Mouse (Mus musculus) midbrain, embryonic 13.5 days (tissue): ENCODE measurements at regions not wholly inside any gene's neighbourhood (a gene's known extent, or its start where the extent isn't known, plus 50 kb on each side); places are given as distances from the start of the nearest gene placed in this dataset.

ENCODE experiments used
- ATAC-seq: fragments of 200-750 bp; cut with Nextera tagmentation; 2 replicates; pipeline ENCODE4 v1.8.0; 2017; ENCODE audit warnings: mild to moderate bottlenecking, moderate TSS enrichment, moderate library complexity
- H3K27ac ChIP-seq: fragments of 300-500 bp; sonication (generic); 2 replicates; pipeline ENCODE4 v1.5.1; 2015; ENCODE audit warnings: inconsistent platforms, mild to moderate bottlenecking, moderate library complexity
- H3K27me3 ChIP-seq: fragments of 300-500 bp; sonication (generic); 2 replicates; pipeline ENCODE4 v1.6.1; 2015; ENCODE audit warnings: mild to moderate bottlenecking, inconsistent platforms
- H3K36me3 ChIP-seq: fragments of 300-500 bp; sonication (generic); 2 replicates; pipeline ENCODE4 v1.6.1; 2015; ENCODE audit warnings: mild to moderate bottlenecking, inconsistent platforms
- H3K4me1 ChIP-seq: fragments of 300-500 bp; sonication (generic); replicated peaks from 2 replicates; pipeline ENCODE4 v1.6.1; 2015; ENCODE audit warnings: inconsistent platforms
- H3K4me2 ChIP-seq: fragments of 300-500 bp; sonication (generic); replicated peaks from 2 replicates; pipeline ENCODE4 v1.6.1; 2015; ENCODE audit warnings: moderate library complexity, mild to moderate bottlenecking, inconsistent platforms
- H3K4me3 ChIP-seq: fragments of 300-500 bp; sonication (generic); replicated peaks from 2 replicates; pipeline ENCODE4 v1.5.1; 2015; ENCODE audit warnings: mild to moderate bottlenecking, inconsistent platforms
- H3K9ac ChIP-seq: fragments of 300-500 bp; sonication (generic); replicated peaks from 2 replicates; pipeline ENCODE4 v1.6.1; 2015; ENCODE audit warnings: mild to moderate bottlenecking, inconsistent platforms
- H3K9me3 ChIP-seq: fragments of 300-500 bp; sonication (generic); 2 replicates; pipeline ENCODE4 v1.6.1; 2016; ENCODE audit warnings: mild to moderate bottlenecking, inconsistent platforms
- WGBS: fragments of 180-500 bp; shearing (Covaris S2); methylation state at CpG from one replicate; pipeline ENCODE4 v1.1.7; 2015; 5-methylcytosine and 5-hydroxymethylcytosine counted together

DNA sequence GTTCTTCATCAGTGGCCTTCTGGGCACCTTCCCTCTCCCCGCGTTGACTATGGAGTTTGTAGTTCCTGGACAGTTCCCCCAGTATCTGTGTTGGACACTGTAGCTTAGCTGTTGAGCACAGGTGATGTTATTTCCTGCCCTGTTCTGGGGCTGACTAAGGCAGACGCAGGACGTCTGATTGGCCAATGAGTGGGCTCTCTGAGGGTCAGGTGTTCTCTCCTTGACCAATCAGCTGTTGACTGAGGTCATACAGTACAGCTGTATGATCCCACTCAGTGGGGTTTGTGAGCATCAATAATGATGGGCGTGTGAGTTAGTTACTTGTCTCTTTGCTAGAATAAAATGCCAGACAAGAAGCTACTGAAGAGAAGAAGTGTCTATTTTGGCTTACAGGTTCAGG lies 91.6 kb upstream of the Zc3h12a start:
- 94% methylated on average over 5 of the region's 5 CpGs for WGBS
- Histone ChIP-seq H3K27ac (no peak overlapping the region), H3K9me3 (peaks cover 10% of the 10 kb centered on the region)

DNA sequence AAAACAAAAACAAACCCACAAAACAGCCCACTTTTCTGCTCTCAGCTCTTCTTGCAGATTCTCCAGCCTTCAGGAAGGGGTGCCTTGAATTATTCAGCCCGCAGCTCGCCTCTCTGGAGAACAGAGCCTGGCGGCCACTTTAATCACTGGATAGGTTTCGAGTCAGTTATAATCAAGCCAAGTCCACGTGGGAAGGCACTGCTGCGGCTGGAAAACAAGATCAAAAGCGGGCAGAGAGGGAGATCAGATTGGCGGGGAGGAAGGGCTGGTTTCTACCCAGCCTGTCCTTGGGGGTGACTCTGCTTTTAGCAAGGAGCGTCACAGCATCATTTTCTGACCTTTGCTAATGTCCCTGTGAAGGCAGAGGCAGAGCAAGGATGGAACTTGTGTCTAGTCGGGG lies 86.7 kb upstream of the Zc3h12a start:
- no peak overlapping the region for H3K4me2 ChIP-seq
- WGBS = 46% methylated on average over 10 of the region's 10 CpGs
- ATAC-seq = no peak; the same call in 1 of the 2 replicates
- no peak overlapping the region for H3K4me3 ChIP-seq
- H3K9ac ChIP-seq = no peak overlapping the region
- H3K36me3 ChIP-seq = no peaks in the 10 kb centered on the region
- peaks cover 8% of the 10 kb centered on the region; the same call in 1 of the 2 replicates for H3K4me1 ChIP-seq
- H3K27ac ChIP-seq = peak overlapping the region; percentile 44
- H3K27me3 ChIP-seq = peaks cover 13% of the 10 kb centered on the region
- peaks cover 10% of the 10 kb centered on the region for H3K9me3 ChIP-seq

More for the DNA sequence above, 91.6 kb upstream of the Zc3h12a start:
- no peaks in the 10 kb centered on the region for H3K36me3 ChIP-seq
- ATAC-seq = no peak
- H3K27me3 ChIP-seq = 0 out of 2 replicates have a peak, but pooled peaks cover 27% of the 10 kb centered on the region
- no peak overlapping the region for H3K4me3 ChIP-seq
- H3K9ac ChIP-seq = no peak overlapping the region
- peaks cover 4% of the 10 kb centered on the region; the same call in 1 of the 2 replicates for H3K4me1 ChIP-seq
- no peak overlapping the region for H3K4me2 ChIP-seq

DNA sequence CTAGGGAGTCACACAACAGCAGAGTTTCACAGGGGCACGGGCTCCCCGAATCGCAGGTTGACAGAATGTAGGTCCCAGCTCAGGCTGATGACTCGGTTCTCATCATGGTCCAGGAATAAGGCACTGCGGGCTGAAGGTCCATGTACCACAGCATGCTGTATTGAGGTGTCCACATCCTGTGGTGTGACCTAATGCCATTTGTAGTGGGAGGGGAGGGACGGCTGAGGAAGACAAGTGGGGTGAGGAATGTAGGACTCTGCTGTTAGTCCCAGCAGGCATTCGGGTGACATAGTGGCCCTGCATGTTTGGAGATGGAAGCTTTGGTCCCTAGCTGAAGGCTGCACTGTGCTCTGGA lies 84.5 kb upstream of the Zc3h12a start:
- ATAC-seq = no peak
- no peak overlapping the region for H3K9ac ChIP-seq
- peaks cover 8% of the 10 kb centered on the region; the same call in 1 of the 2 replicates for H3K4me1 ChIP-seq
- 57% methylated on average over 7 of the region's 7 CpGs for WGBS
- H3K4me2 ChIP-seq = no peak overlapping the region
- no peaks in the 10 kb centered on the region for H3K36me3 ChIP-seq
- no peak overlapping the region for H3K4me3 ChIP-seq
- peaks cover 14% of the 10 kb centered on the region for H3K27me3 ChIP-seq
- peaks cover 10% of the 10 kb centered on the region for H3K9me3 ChIP-seq
- H3K27ac ChIP-seq = no peak overlapping the region

DNA sequence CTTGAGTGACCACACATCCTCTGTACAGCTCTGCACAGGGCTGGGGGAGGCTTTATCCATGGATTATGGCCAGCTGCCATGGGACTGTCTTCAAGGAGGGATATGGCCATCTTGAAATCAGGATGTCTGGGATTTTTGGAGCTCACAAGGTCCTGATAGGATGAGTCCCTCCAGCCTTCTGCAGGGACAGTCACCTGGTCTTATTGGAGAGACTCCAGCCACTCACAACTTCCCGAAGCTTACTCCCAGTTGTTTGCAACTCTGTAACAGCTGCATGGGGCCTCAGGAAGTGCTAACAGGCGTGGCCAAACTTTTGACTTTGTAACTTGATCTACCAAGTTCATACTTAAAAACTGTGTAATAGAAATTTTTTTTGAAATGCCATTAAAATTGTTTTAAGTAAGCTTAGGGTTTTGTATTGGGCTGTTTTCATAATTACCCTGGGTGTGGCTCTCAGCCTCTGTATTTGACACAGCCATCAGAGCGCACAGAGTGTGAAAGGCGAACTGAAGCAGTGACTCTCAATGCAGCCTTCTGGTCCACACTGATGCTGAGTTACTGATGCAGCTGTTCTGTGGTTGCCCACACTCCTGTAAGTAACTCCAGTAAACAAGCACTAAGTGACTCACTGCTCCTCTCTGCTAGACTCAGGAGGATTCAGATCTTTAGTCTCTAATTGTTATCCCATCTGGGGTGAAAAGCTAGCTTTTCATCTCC lies 84.0 kb upstream of the Zc3h12a start:
- WGBS = 71% methylated on average over 4 of the region's 4 CpGs

DNA sequence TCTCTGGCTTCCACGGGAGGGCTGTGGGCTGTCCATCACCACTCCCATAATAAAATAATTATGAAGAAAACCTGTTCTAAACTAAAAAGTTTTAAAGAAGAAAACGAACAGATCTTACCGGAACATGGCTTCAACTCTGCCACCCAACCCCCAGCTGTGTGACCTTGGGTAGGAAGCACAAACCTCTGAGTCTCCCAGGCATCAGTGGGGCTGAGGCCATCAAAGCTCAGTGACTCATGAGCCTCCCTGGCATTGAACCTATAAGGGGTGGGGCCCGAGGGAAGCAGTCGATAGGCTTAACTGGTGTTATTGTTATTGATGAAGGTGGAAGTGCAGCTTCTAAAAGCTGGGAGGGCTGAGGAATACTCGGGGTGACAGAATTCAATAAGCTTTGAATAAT lies 83.1 kb upstream of the Zc3h12a start:
- WGBS = 74% methylated on average over 6 of the region's 6 CpGs
- no peak overlapping the region for H3K9ac ChIP-seq
- ATAC-seq = no peak
- H3K4me2 ChIP-seq = no peak overlapping the region
- H3K27ac ChIP-seq = no peak overlapping the region
- H3K36me3 ChIP-seq = no peaks in the 10 kb centered on the region
- peaks cover 8% of the 10 kb centered on the region; the same call in 1 of the 2 replicates for H3K4me1 ChIP-seq
- H3K4me3 ChIP-seq = no peak overlapping the region
- H3K27me3 ChIP-seq = peaks cover 14% of the 10 kb centered on the region
- peaks cover 3% of the 10 kb centered on the region for H3K9me3 ChIP-seq

More for the DNA sequence above, 84.0 kb upstream of the Zc3h12a start:
- Histone ChIP-seq H3K9ac (no peak overlapping the region), H3K9me3 (peaks cover 10% of the 10 kb centered on the region), H3K4me1 (peaks cover 8% of the 10 kb centered on the region; the same call in 1 of the 2 replicates), H3K4me3 (no peak overlapping the region), H3K36me3 (no peaks in the 10 kb centered on the region), H3K4me2 (no peak overlapping the region), H3K27ac (no peak overlapping the region), H3K27me3 (peaks cover 14% of the 10 kb centered on the region)
- ATAC-seq = no peak

DNA sequence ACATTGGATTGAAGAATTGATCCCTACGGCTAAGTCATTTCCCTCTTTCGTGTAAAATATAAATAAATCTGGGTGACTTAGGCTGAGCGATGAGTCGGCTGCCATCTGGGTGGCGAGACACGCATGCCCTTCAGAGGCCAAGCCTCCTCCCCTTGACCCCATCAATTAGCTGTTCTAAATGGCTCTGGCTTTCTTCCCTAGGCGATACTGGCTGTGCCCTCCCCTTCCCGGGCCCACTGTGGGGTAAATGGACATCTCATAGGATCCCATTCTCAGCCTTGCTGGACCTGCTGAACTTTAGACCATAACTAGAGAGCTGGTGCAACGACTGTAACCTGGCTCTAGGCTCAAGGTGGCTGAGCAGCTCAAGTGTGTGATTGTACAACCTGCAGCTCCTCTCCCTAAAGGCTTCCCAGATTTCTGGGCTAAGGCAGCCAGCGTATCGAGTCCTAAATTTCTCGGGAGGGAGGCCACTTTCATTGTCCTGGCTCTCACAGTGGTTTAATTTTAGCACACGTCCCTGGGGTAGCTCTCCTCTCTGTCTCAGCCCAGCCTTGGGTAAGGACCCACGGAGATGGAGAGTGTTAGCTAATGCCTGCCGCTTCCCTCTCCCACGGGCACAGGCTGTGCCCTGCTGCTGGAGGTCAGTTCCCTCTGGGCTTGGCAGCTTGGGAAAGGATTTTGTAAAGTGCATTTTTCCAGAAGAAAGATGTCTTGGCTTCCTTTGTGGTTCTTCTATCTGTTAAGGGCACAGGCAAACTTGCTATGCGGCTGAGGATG lies 80.7 kb upstream of the Zc3h12a start:
- H3K4me3 ChIP-seq = no peak overlapping the region
- no peak for ATAC-seq

DNA sequence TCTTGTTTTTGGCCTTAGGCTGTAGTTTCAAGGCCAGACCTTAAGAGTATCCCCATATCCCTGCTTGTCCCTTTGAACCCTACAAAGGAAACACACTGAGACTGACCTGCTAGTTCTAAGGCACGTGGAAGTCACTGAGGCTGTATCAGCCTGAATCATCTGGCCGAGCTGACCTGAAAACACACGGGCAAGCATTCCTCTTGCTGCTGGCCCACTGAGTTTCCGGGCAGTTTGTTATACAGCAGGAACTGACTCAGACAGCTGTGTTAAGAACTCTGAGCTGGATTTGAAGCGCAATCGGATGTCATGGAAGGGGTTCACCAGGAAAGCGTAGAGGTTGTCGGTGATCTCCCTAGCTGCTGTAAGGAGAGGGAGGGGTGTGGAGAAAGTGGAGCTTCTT lies 75.9 kb upstream of the Zc3h12a start:
- no peak overlapping the region for H3K9ac ChIP-seq
- no peaks in the 10 kb centered on the region for H3K9me3 ChIP-seq
- H3K4me3 ChIP-seq = no peak overlapping the region
- H3K27me3 ChIP-seq = peaks cover 28% of the 10 kb centered on the region
- WGBS = 87% methylated on average over 8 of the region's 8 CpGs
- H3K4me1 ChIP-seq = peaks cover 21% of the 10 kb centered on the region
- no peak overlapping the region for H3K27ac ChIP-seq
- H3K4me2 ChIP-seq = no peak overlapping the region
- no peaks in the 10 kb centered on the region for H3K36me3 ChIP-seq
- ATAC-seq = no peak

More for the DNA sequence above, 80.7 kb upstream of the Zc3h12a start:
- no peak overlapping the region for H3K4me2 ChIP-seq
- WGBS = 69% methylated on average over 17 of the region's 17 CpGs
- H3K4me1 ChIP-seq = no peaks in the 10 kb centered on the region
- no peak overlapping the region for H3K27ac ChIP-seq
- H3K9me3 ChIP-seq = no peaks in the 10 kb centered on the region
- no peaks in the 10 kb centered on the region for H3K36me3 ChIP-seq
- H3K27me3 ChIP-seq = peaks cover 19% of the 10 kb centered on the region
- H3K9ac ChIP-seq = no peak overlapping the region

DNA sequence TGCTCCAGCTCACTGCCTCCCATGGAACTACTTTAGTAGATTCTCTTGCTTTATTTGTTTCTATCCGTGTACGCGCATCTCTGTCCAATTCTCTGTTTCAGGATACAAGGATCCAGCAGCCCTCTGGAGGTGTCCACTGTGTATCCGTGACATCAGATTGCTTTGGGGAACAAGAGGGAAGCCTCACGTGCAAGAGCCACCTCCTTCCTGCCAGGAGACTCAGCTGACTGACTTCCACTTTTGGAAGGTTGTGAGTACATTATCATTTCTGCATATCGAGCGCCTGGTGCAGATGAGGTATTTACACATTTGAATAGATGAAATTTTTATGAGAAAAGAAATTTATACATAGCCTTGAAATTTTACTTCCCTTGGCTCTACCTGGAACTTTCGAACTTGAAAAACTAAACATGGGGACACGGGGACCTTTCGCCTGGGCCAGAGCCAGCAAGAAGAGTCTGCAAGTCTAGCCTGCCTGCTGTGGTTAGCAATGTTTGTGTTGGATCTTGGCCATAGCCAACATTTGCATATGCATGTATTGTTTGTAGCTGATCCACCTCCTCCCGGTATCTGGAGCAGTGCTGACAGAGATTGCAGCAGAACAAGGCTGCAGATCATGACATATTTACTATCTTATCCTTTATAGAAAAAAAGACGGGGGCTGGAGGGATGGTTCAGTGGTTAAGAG lies 74.1 kb upstream of the Zc3h12a start:
- 83% methylated on average over 12 of the region's 12 CpGs for WGBS
- H3K36me3 ChIP-seq = no peaks in the 10 kb centered on the region
- no peaks in the 10 kb centered on the region for H3K9me3 ChIP-seq
- H3K27me3 ChIP-seq = peaks cover 43% of the 10 kb centered on the region
- ATAC-seq = no peak
- no peak overlapping the region for H3K4me2 ChIP-seq
- H3K4me1 ChIP-seq = peaks cover 28% of the 10 kb centered on the region
- no peak overlapping the region for H3K4me3 ChIP-seq
- H3K27ac ChIP-seq = no peak overlapping the region
- no peak overlapping the region for H3K9ac ChIP-seq

DNA sequence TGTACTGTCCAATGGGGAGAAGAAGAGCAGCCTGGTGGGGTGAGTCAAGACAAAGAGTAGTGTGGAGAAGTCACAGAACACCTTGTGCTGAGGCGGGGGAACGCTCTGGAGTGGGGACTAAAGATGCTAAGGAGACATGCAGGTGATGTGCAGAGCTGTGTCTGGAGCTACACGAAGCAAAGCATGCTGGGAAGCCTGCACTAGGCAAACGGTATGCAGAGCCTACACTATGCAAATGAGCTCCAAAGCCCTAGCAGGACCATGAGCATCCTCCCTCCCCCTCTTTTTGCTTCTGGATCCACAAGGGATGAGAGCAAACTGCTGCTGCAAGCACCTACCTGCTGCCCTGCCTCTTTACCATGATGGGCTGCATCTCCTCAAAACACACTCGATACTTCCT lies 73.1 kb upstream of the Zc3h12a start:
- Histone ChIP-seq H3K9ac (no peak overlapping the region), H3K4me1 (peaks cover 34% of the 10 kb centered on the region), H3K36me3 (no peaks in the 10 kb centered on the region), H3K4me2 (no peak overlapping the region), H3K4me3 (no peak overlapping the region), H3K27ac (no peak overlapping the region), H3K9me3 (no peaks in the 10 kb centered on the region), H3K27me3 (peaks cover 52% of the 10 kb centered on the region)
- ATAC-seq = no peak
- WGBS = 65% methylated on average over 5 of the region's 5 CpGs

DNA sequence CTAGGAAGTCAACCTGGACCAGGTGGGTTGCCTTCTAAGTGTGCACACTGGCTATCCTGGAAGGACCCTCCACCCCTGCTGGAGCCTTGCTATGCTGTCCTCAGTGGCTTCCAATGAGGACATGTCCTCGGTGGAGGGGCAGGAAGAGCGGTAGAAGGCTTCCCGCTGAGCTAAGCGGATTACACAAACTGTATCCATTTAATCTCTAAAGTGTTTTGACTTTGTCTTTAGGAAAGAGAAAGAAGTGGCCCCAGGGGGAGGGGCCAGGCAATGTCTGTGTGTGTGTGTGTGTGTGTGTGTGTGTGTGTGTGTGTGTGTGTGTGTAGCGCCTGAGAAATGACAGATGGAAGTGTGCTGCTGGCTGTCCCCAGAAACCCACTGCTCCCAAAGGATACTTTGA lies 71.6 kb upstream of the Zc3h12a start:
- Histone ChIP-seq H3K4me1 (peaks cover 48% of the 10 kb centered on the region), H3K36me3 (no peaks in the 10 kb centered on the region), H3K9ac (no peak overlapping the region), H3K27ac (no peak overlapping the region), H3K4me3 (no peak overlapping the region), H3K4me2 (no peak overlapping the region), H3K27me3 (peaks cover 58% of the 10 kb centered on the region), H3K9me3 (no peaks in the 10 kb centered on the region)
- no peak for ATAC-seq
- 15% methylated on average over 5 of the region's 5 CpGs for WGBS

DNA sequence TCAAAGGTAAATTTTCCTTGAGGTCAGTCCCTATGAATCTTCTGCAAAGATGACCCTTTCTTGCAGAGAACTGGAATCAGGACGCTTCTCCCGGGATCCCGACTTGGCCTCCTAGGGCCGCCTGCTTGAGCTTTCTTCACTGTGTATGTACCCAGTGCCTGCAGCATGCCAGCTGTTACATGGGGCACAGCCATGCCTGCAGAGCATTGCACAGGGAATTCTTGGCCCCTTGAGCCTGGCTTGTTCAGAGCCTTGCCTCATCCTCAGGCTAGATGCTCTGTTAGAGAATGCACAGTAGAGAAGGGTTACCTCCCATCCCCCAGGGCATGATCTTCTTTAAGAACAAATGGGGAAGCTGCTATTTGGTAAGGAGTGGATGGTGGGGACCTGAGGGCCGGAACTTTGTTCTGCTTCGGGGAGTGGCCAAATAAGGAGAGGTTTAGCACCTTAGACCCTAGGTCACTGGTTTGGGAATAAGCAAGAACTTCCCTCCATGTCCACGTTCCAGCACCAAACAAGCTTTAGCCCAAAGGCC lies 68.3 kb upstream of the Zc3h12a start:
- WGBS = 67% methylated on average over 7 of the region's 7 CpGs
- H3K4me2 ChIP-seq = no peak overlapping the region
- no peaks in the 10 kb centered on the region for H3K9me3 ChIP-seq
- no peak overlapping the region for H3K9ac ChIP-seq
- no peak overlapping the region for H3K4me3 ChIP-seq
- ATAC-seq = no peak
- peaks cover 65% of the 10 kb centered on the region for H3K27me3 ChIP-seq
- H3K27ac ChIP-seq = 0 out of 2 replicates have a peak overlapping the region, but pooled peaks have one; percentile 76
- peaks cover 56% of the 10 kb centered on the region for H3K4me1 ChIP-seq
- no peaks in the 10 kb centered on the region for H3K36me3 ChIP-seq
